ENCODE assay signal across 9 mouse cellular contexts in the genomic region with DNA sequence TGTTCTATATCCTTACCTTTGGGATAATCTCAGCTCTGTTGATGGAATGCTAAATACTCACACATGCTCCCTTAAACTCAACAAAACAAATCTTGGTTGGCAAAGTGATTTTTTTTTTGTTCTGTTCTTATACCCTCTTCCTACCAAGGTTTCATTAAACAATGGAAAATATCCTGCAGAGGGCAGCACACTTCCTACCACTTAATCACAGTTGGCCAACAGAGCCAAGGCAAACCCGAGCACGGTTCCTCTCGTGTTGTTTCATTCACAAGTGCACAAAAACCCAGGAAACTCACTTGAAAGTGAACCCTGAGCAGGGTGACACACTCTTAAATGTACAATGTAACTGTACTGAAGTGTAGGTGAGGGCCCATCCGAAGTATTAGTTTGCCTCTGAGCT.
A peak's percentile ranks its signal among the peaks of the same experiment; 100 is the strongest.
DNase-seq lines count a peak whose midpoint lies in the region; ATAC-seq and TF ChIP-seq lines count a peak whose summit lies in the region.
"Had no signal": no experiment of that assay in that cellular context is flagged by ENCODE, and none has a peak within 500 bp of the region (broad histone marks: within the 10 kb centered on the region; RNA-seq: fewer than 3 reads in every experiment).

No protein-coding gene starts in this region.

- peaks cover 38% of the 10 kb centered on the region for H3K36me3 ChIP-seq in heart, postnatal 0 days (replicated peaks; ENCODE audit: control insufficient read depth, insufficient read depth, low read length)
- H3K36me3 ChIP-seq in heart, embryonic 12.5 days, result peaks cover 76% of the 10 kb centered on the region
- H3K36me3 ChIP-seq in lung, embryonic 14.5 days (ENCODE audit: insufficient read depth), result peaks cover 77% of the 10 kb centered on the region
- H3K36me3 ChIP-seq in stomach, postnatal 0 days (ENCODE audit: control insufficient read depth, insufficient read depth, low read length), result peaks cover 10% of the 10 kb centered on the region; the same call in 1 of the 2 replicates

- H3K9me3 ChIP-seq in heart, postnatal 0 days (replicated peaks; ENCODE audit: control insufficient read depth, low read length), result no peaks in the 10 kb centered on the region
- H3K9me3 ChIP-seq in heart, embryonic 12.5 days (replicated peaks), result no peaks in the 10 kb centered on the region
- no peaks in the 10 kb centered on the region for H3K9me3 ChIP-seq in lung, embryonic 14.5 days (ENCODE audit: low read depth, low read length)
- H3K9me3 ChIP-seq in stomach, postnatal 0 days (ENCODE audit: control insufficient read depth, low read length), result no peaks in the 10 kb centered on the region
- H3K9me3 ChIP-seq: neural tube, embryonic 13.5 days had no signal

- TF ChIP-seq EP300 in heart, postnatal 0 days (IDR thresholded peaks at IDR 0.05; ENCODE audit: low read depth), result no peak
- no peak for TF ChIP-seq EP300 in stomach, postnatal 0 days (optimal IDR thresholded peaks at IDR 0.05)

- no peaks in the 10 kb centered on the region for H3K4me1 ChIP-seq in heart, postnatal 0 days (ENCODE audit: control insufficient read depth, insufficient read depth)
- H3K4me1 ChIP-seq in heart, embryonic 12.5 days (replicated peaks), result no peaks in the 10 kb centered on the region
- no peaks in the 10 kb centered on the region for H3K4me1 ChIP-seq in lung, embryonic 14.5 days (ENCODE audit: insufficient read depth)
- H3K4me1 ChIP-seq in stomach, postnatal 0 days (replicated peaks; ENCODE audit: control insufficient read depth, insufficient read depth), result no peaks in the 10 kb centered on the region
- H3K4me1 ChIP-seq: neural tube, embryonic 13.5 days had no signal

- peak; percentile 20 for DNase-seq in heart, postnatal 0 days (ENCODE audit: low spot score)
- peak; percentile 75 for DNase-seq in lung, embryonic 14.5 days
- DNase-seq in lung, adult 18-20 months, result no peak
- peak; percentile 38 for DNase-seq in brain, adult 2 months (ENCODE audit: low read depth, low spot score)
- no peak for DNase-seq in stomach, postnatal 0 days (ENCODE audit: low spot score)
- no peak for DNase-seq in thymus, postnatal 0 days (ENCODE audit: low spot score)

- WGBS in heart, postnatal 0 days, result 48% methylated on average over 4 of the region's 4 CpGs
- 68% methylated on average over 4 of the region's 4 CpGs for WGBS in heart, embryonic 12.5 days
- 61% methylated on average over 4 of the region's 4 CpGs for WGBS in lung, embryonic 14.5 days
- 50% methylated on average over 4 of the region's 4 CpGs for WGBS in stomach, postnatal 0 days

- TF ChIP-seq CTCF in heart, postnatal 0 days (IDR thresholded peaks at IDR 0.05; ENCODE audit: low read depth), result peak; percentile 50
- peak; percentile 49 for TF ChIP-seq CTCF in lung, embryonic 14.5 days (IDR thresholded peaks at IDR 0.05; ENCODE audit: low read depth)
- TF ChIP-seq CTCF in stomach, postnatal 0 days (IDR thresholded peaks at IDR 0.05; ENCODE audit: low read depth), result peak; percentile 68

- no peaks in the 10 kb centered on the region for H3K27me3 ChIP-seq in heart, postnatal 0 days (ENCODE audit: control insufficient read depth, insufficient read depth, low read length)
- no peaks in the 10 kb centered on the region for H3K27me3 ChIP-seq in heart, embryonic 12.5 days (replicated peaks)
- no peaks in the 10 kb centered on the region for H3K27me3 ChIP-seq in lung, embryonic 14.5 days (ENCODE audit: insufficient read depth, low read length)
- no peaks in the 10 kb centered on the region for H3K27me3 ChIP-seq in stomach, postnatal 0 days (ENCODE audit: control insufficient read depth, insufficient read depth, low read length)
- H3K27me3 ChIP-seq: neural tube, embryonic 13.5 days had no signal

- H3K4me3 ChIP-seq in heart, postnatal 0 days (ENCODE audit: low read depth, low read length), result no peak overlapping the region
- H3K4me3 ChIP-seq in heart, embryonic 12.5 days, result no peak overlapping the region
- no peak overlapping the region for H3K4me3 ChIP-seq in lung, embryonic 14.5 days (ENCODE audit: low read depth, low read length)
- H3K4me3 ChIP-seq in stomach, postnatal 0 days (ENCODE audit: low read depth, low read length), result no peak overlapping the region
- H3K4me3 ChIP-seq: neural tube, embryonic 13.5 days had no signal

- no peak overlapping the region for H3K9ac ChIP-seq in heart, postnatal 0 days (replicated peaks; ENCODE audit: low read depth, low read length)
- no peak overlapping the region for H3K9ac ChIP-seq in heart, embryonic 12.5 days
- H3K9ac ChIP-seq in lung, embryonic 14.5 days, result no peak overlapping the region
- H3K9ac ChIP-seq in stomach, postnatal 0 days (ENCODE audit: low read length), result no peak overlapping the region
- H3K9ac ChIP-seq: neural tube, embryonic 13.5 days had no signal

- no peak overlapping the region for H3K4me2 ChIP-seq in heart, postnatal 0 days (ENCODE audit: low read depth, low read length)
- H3K4me2 ChIP-seq in heart, embryonic 12.5 days, result no peak overlapping the region
- no peak overlapping the region for H3K4me2 ChIP-seq in lung, embryonic 14.5 days
- no peak overlapping the region for H3K4me2 ChIP-seq in stomach, postnatal 0 days (replicated peaks; ENCODE audit: low read depth)
- H3K4me2 ChIP-seq: neural tube, embryonic 13.5 days had no signal

- ATAC-seq in heart, postnatal 0 days (ENCODE audit: insufficient read depth, low read depth), result no peak
- no peak for ATAC-seq in heart, embryonic 12.5 days (ENCODE audit: insufficient number of reproducible peaks, low FRiP score)
- no peak for ATAC-seq in lung, embryonic 14.5 days (ENCODE audit: insufficient read depth)
- ATAC-seq in stomach, postnatal 0 days (ENCODE audit: low FRiP score, low TSS enrichment), result no peak

- H3K27ac ChIP-seq in heart, postnatal 0 days (ENCODE audit: low read depth), result no peak overlapping the region
- H3K27ac ChIP-seq in heart, embryonic 12.5 days (ENCODE audit: poor library complexity, severe bottlenecking), result no peak overlapping the region
- no peak overlapping the region for H3K27ac ChIP-seq in lung, embryonic 14.5 days (ENCODE audit: low read depth)
- no peak overlapping the region for H3K27ac ChIP-seq in stomach, postnatal 0 days (replicated peaks)
- H3K27ac ChIP-seq: macrophage; neural tube, embryonic 13.5 days had no signal

Comparison
In these comparisons a context has a peak if more than half of its experiments do, and no peak if none do; other contexts are left out.
1. DNase-seq: peak in heart, postnatal 0 days (single experiment), lung, embryonic 14.5 days (single experiment) and brain, adult 2 months (single experiment); none in lung, adult 18-20 months (0 of 2), stomach, postnatal 0 days (single experiment) and thymus, postnatal 0 days (single experiment).
2. Peak in every context shown above with its lines, with median percentiles within 50 percentile points of each other: CTCF ChIP-seq.